Mouse (Mus musculus): ENCODE measurements at regions not wholly inside any gene's neighbourhood (a gene's known extent, or its start where the extent isn't known, plus 50 kb on each side); places are given as distances from the start of the nearest gene placed in this dataset.

- DNase-seq: no peak
These were observed 344.2 kb downstream of the Mdfic start for GRCm38 (mm10) chr6:16064691-16065090.

- DNase-seq: no peak
These were observed 344.7 kb downstream of the Mdfic start for GRCm38 (mm10) chr6:16065121-16065520.

GRCm38 (mm10) chr6:16076266-16076665 lies 355.8 kb downstream of the Mdfic start:
- no peak for DNase-seq

GRCm38 (mm10) chr6:16077195-16077810 lies 356.8 kb downstream of the Mdfic start:
- no peak for DNase-seq

- no peak for DNase-seq
These were observed 357.5 kb downstream of the Mdfic start for GRCm38 (mm10) chr6:16077917-16078316.

- no peak for DNase-seq
These were observed 366.6 kb downstream of the Mdfic start for GRCm38 (mm10) chr6:16086952-16087537.

- no peak for DNase-seq
These were observed 378.3 kb downstream of the Mdfic start for GRCm38 (mm10) chr6:16098761-16099160.

- DNase-seq: no peak
These were observed 420.5 kb downstream of the Mdfic start for GRCm38 (mm10) chr6:16141009-16141408.

- DNase-seq: no peak
These were observed 424.1 kb downstream of the Mdfic start for GRCm38 (mm10) chr6:16144538-16144937.

GRCm38 (mm10) chr6:16150535-16150934 lies 430.1 kb downstream of the Mdfic start:
- no peak for DNase-seq

GRCm38 (mm10) chr6:16151478-16151877 lies 431.0 kb downstream of the Mdfic start:
- no peak for DNase-seq

GRCm38 (mm10) chr6:16152691-16153090 lies 432.2 kb downstream of the Mdfic start:
- no peak for DNase-seq

GRCm38 (mm10) chr6:16165012-16165411 lies 444.6 kb downstream of the Mdfic start:
- DNase-seq: no peak

- DNase-seq: no peak
These were observed 451.4 kb downstream of the Mdfic start for GRCm38 (mm10) chr6:16171871-16172270.

- no peak for DNase-seq
These were observed 456.9 kb downstream of the Mdfic start for GRCm38 (mm10) chr6:16177313-16177712.

GRCm38 (mm10) chr6:16187983-16188550 lies 467.6 kb downstream of the Mdfic start:
- no peak for DNase-seq

GRCm38 (mm10) chr6:16212975-16213374 lies 492.5 kb downstream of the Mdfic start:
- no peak for DNase-seq

GRCm38 (mm10) chr6:16213635-16214034 lies 493.2 kb downstream of the Mdfic start:
- DNase-seq: no peak

- DNase-seq: peak; percentile 49
These were observed 500.7 kb downstream of the Mdfic start for GRCm38 (mm10) chr6:16221002-16221627.
